7 mouse cellular contexts compared by ENCODE assay signal in the genomic region with DNA sequence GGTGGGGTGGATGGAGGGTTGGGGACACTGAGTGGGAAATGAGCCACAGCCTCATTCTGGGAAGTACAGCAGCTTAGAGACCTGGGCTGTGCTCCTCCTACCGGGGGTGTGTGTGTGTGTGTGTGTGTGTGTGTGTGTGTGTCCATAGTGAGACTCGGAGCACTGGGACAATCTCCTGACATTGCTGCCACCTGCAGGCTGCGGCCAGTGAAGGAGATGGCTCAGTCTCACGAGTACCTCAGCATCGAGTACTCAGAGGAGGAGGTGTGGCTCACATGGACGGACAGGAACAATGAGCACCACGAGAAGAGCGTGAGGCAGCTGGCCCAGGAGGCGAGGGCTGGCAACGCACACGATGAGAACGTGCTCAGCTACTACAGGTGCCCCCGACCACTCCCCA. TPM values are rescaled to one million over a fixed set of nuclear protein-coding genes. Genes with fewer than 3 reads are reported as not detected.
DNase-seq lines count a peak whose midpoint lies in the region; ATAC-seq and TF ChIP-seq lines count a peak whose summit lies in the region.

No protein-coding gene starts in this region.

- no peak overlapping the region for H3K27ac ChIP-seq in limb, embryonic 14.5 days (replicated peaks; ENCODE audit: low read depth, low read length)
- no peak overlapping the region for H3K27ac ChIP-seq in limb, embryonic 10.5 days
- H3K27ac ChIP-seq in hindbrain, embryonic 14.5 days, result no peak overlapping the region
- no peak overlapping the region for H3K27ac ChIP-seq in liver, postnatal 0 days (ENCODE audit: low read depth)
- H3K27ac ChIP-seq in stomach, embryonic 14.5 days (ENCODE audit: low read length), result no peak overlapping the region

- H3K27me3 ChIP-seq in limb, embryonic 14.5 days (ENCODE audit: control insufficient read depth, insufficient read depth, low read length), result no peaks in the 10 kb centered on the region
- no peaks in the 10 kb centered on the region for H3K27me3 ChIP-seq in limb, embryonic 10.5 days (ENCODE audit: low read depth, poor library complexity, severe bottlenecking)
- H3K27me3 ChIP-seq in hindbrain, embryonic 14.5 days (ENCODE audit: control insufficient read depth, insufficient read depth, low read length), result no peaks in the 10 kb centered on the region
- no peaks in the 10 kb centered on the region for H3K27me3 ChIP-seq in liver, postnatal 0 days (ENCODE audit: insufficient read depth, low read length)
- no peaks in the 10 kb centered on the region for H3K27me3 ChIP-seq in stomach, embryonic 14.5 days (ENCODE audit: control insufficient read depth, insufficient read depth, low read length)

- H3K9ac ChIP-seq in limb, embryonic 14.5 days (ENCODE audit: low read depth, low read length, severe bottlenecking), result no peak overlapping the region
- no peak overlapping the region for H3K9ac ChIP-seq in hindbrain, embryonic 14.5 days
- no peak overlapping the region for H3K9ac ChIP-seq in liver, postnatal 0 days (replicated peaks)
- no peak overlapping the region for H3K9ac ChIP-seq in stomach, embryonic 14.5 days (replicated peaks; ENCODE audit: low read depth, low read length)

- peak; percentile 37 for DNase-seq in limb, embryonic 14.5 days (ENCODE audit: low spot score)
- DNase-seq in limb, embryonic 10.5 days (ENCODE audit: low spot score), result no peak
- DNase-seq in cerebellum, adult 9-10 months, result peak; percentile 57
- peak; percentile 38 for DNase-seq in hindbrain, embryonic 14.5 days (ENCODE audit: low spot score)
- DNase-seq in liver, postnatal 0 days, result no peak

- no peak; the same call in 1 of the 2 replicates for ATAC-seq in limb, embryonic 14.5 days (ENCODE audit: low FRiP score, low read depth)
- ATAC-seq in hindbrain, embryonic 14.5 days (ENCODE audit: low FRiP score), result no peak; the same call in 1 of the 2 replicates
- ATAC-seq in liver, postnatal 0 days, result no peak
- 0 out of 2 replicates have a peak, but pooled peaks have one; percentile 3 for ATAC-seq in stomach, embryonic 14.5 days (ENCODE audit: insufficient number of reproducible peaks, insufficient read depth, low FRiP score, low read depth)
- ATAC-seq in monocyte, adult 5-6 weeks (replicated peaks; ENCODE audit: insufficient number of reproducible peaks, low FRiP score, low TSS enrichment, poor library complexity, severe bottlenecking), result no peak

- no peak for TF ChIP-seq EP300 in liver, postnatal 0 days (IDR thresholded peaks at IDR 0.05; ENCODE audit: low read depth)

- TF ChIP-seq POLR2A in limb, embryonic 14.5 days (IDR thresholded peaks at IDR 0.05; ENCODE audit: borderline replicate concordance, extremely low read depth, insufficient read depth, insufficient read length), result no peak

- WGBS in limb, embryonic 14.5 days, result 44% methylated on average over 13 of the region's 13 CpGs
- 47% methylated on average over 13 of the region's 13 CpGs for WGBS in limb, embryonic 10.5 days
- 23% methylated on average over 13 of the region's 13 CpGs for WGBS in hindbrain, embryonic 14.5 days
- 51% methylated on average over 13 of the region's 13 CpGs for WGBS in liver, postnatal 0 days (ENCODE audit: insufficient replicate concordance)
- 34% methylated on average over 13 of the region's 13 CpGs for WGBS in stomach, embryonic 14.5 days

- no peak overlapping the region for H3K4me3 ChIP-seq in limb, embryonic 14.5 days (replicated peaks; ENCODE audit: low read length)
- H3K4me3 ChIP-seq in limb, embryonic 10.5 days, result no peak overlapping the region
- H3K4me3 ChIP-seq in hindbrain, embryonic 14.5 days (replicated peaks; ENCODE audit: low read length), result no peak overlapping the region
- no peak overlapping the region for H3K4me3 ChIP-seq in liver, postnatal 0 days (ENCODE audit: low read depth, low read length)
- no peak overlapping the region for H3K4me3 ChIP-seq in stomach, embryonic 14.5 days (ENCODE audit: low read depth, low read length)

- H3K4me1 ChIP-seq in limb, embryonic 14.5 days (ENCODE audit: control insufficient read depth, insufficient read depth, low read length), result no peaks in the 10 kb centered on the region
- H3K4me1 ChIP-seq in limb, embryonic 10.5 days, result peaks cover 22% of the 10 kb centered on the region
- no peaks in the 10 kb centered on the region for H3K4me1 ChIP-seq in hindbrain, embryonic 14.5 days (replicated peaks; ENCODE audit: control insufficient read depth, insufficient read depth, low read length)
- no peaks in the 10 kb centered on the region for H3K4me1 ChIP-seq in liver, postnatal 0 days (ENCODE audit: insufficient read depth)
- H3K4me1 ChIP-seq in stomach, embryonic 14.5 days (ENCODE audit: control insufficient read depth, insufficient read depth, low read length), result no peaks in the 10 kb centered on the region

- peaks cover 15% of the 10 kb centered on the region for H3K36me3 ChIP-seq in limb, embryonic 14.5 days (ENCODE audit: control insufficient read depth, insufficient read depth, low read length)
- peaks cover 35% of the 10 kb centered on the region for H3K36me3 ChIP-seq in limb, embryonic 10.5 days
- no peaks in the 10 kb centered on the region for H3K36me3 ChIP-seq in hindbrain, embryonic 14.5 days (replicated peaks; ENCODE audit: control insufficient read depth, insufficient read depth)
- H3K36me3 ChIP-seq in liver, postnatal 0 days (replicated peaks; ENCODE audit: insufficient read depth, low read length), result 0 out of 2 replicates have a peak, but pooled peaks cover 3% of the 10 kb centered on the region
- H3K36me3 ChIP-seq in stomach, embryonic 14.5 days (ENCODE audit: control insufficient read depth, insufficient read depth, low read length), result peaks cover 4% of the 10 kb centered on the region

- no peaks in the 10 kb centered on the region for H3K9me3 ChIP-seq in limb, embryonic 14.5 days (ENCODE audit: control insufficient read depth, low read length)
- no peaks in the 10 kb centered on the region for H3K9me3 ChIP-seq in limb, embryonic 10.5 days (replicated peaks)
- H3K9me3 ChIP-seq in hindbrain, embryonic 14.5 days (ENCODE audit: control insufficient read depth, low read length), result no peaks in the 10 kb centered on the region
- no peaks in the 10 kb centered on the region for H3K9me3 ChIP-seq in liver, postnatal 0 days (ENCODE audit: low read length)
- no peaks in the 10 kb centered on the region for H3K9me3 ChIP-seq in stomach, embryonic 14.5 days (ENCODE audit: control insufficient read depth, low read depth, low read length)

- no peak overlapping the region for H3K4me2 ChIP-seq in limb, embryonic 14.5 days (replicated peaks; ENCODE audit: low read depth, low read length, severe bottlenecking)
- H3K4me2 ChIP-seq in hindbrain, embryonic 14.5 days (replicated peaks), result no peak overlapping the region
- H3K4me2 ChIP-seq in liver, postnatal 0 days (ENCODE audit: low read depth, low read length), result no peak overlapping the region
- no peak overlapping the region for H3K4me2 ChIP-seq in stomach, embryonic 14.5 days (replicated peaks; ENCODE audit: low read depth, low read length)

- peak; percentile 31 for TF ChIP-seq CTCF in liver, postnatal 0 days (IDR thresholded peaks at IDR 0.05; ENCODE audit: low read depth)

RNA-seq across cellular contexts. Expression of a gene that starts 38.0 kb away (rescaled TPM):
- 233 and 255 TPM in 2 replicates for polyA plus RNA-seq in limb, embryonic 14.5 days (2012; rRNA removed)
- 308 and 343 TPM in 2 replicates for polyA plus RNA-seq in limb, embryonic 14.5 days (2014; fragmentation: Nextera tagmentation; extraction: Ambion mirVana)
- 400 and 433 TPM in 2 replicates for polyA plus RNA-seq in limb, embryonic 10.5 days (2016; fragmentation: Nextera tagmentation; extraction: Ambion mirVana)
- polyA plus RNA-seq in hindbrain, embryonic 14.5 days (2014; fragmentation: Nextera tagmentation; extraction: Ambion mirVana), result 359 and 406 TPM in 2 replicates
- 101 and 107 TPM in 2 replicates for polyA plus RNA-seq in liver, postnatal 0 days (2015; fragmentation: Nextera tagmentation; extraction: Ambion mirVana)
- 296 and 362 TPM in 2 replicates for polyA plus RNA-seq in stomach, embryonic 14.5 days (2014; fragmentation: Nextera tagmentation; extraction: Ambion mirVana)
- 79.3 to 105 TPM (median 82.5 TPM) in 3 replicates for total RNA-seq in monocyte, adult 5-6 weeks (2017)

RNA-seq across cellular contexts. Expression of a gene that starts 38.6 kb away (rescaled TPM):
- 12.4 and 13.9 TPM in 2 replicates for polyA plus RNA-seq in limb, embryonic 14.5 days (2012; rRNA removed)
- polyA plus RNA-seq in limb, embryonic 14.5 days (2014; fragmentation: Nextera tagmentation; extraction: Ambion mirVana), result 5.1 and 5.6 TPM in 2 replicates
- polyA plus RNA-seq in limb, embryonic 10.5 days (2016; fragmentation: Nextera tagmentation; extraction: Ambion mirVana), result 4.3 and 4.8 TPM in 2 replicates
- polyA plus RNA-seq in hindbrain, embryonic 14.5 days (2014; fragmentation: Nextera tagmentation; extraction: Ambion mirVana), result 1.2 and 1.8 TPM in 2 replicates
- 0.36 and 0.45 TPM in 2 replicates for polyA plus RNA-seq in liver, postnatal 0 days (2015; fragmentation: Nextera tagmentation; extraction: Ambion mirVana)
- polyA plus RNA-seq in stomach, embryonic 14.5 days (2014; fragmentation: Nextera tagmentation; extraction: Ambion mirVana), result 11.5 and 13.3 TPM in 2 replicates
- total RNA-seq in monocyte, adult 5-6 weeks (2017), result 25.3 to 46.9 TPM (median 28.9 TPM) in 3 replicates

Comparison
In these comparisons a context has a peak if more than half of its experiments do, and no peak if none do; other contexts are left out.
1. DNase-seq: peak in limb, embryonic 14.5 days (single experiment), cerebellum, adult 9-10 months (single experiment) and hindbrain, embryonic 14.5 days (single experiment); none in limb, embryonic 10.5 days (single experiment) and liver, postnatal 0 days (single experiment).